Mouse (Mus musculus) liver, postnatal 0 days (tissue): Measurements from ENCODE around the gene Mybpc1.

Experiments used
- CTCF ChIP-seq: sonication (generic); IDR thresholded peaks from 2 replicates; pipeline ENCODE4 v1.5.1; 2016; ENCODE audit warnings: antibody characterized with exemption, low read depth
- EP300 ChIP-seq: IDR thresholded peaks from 2 replicates; pipeline ENCODE4 v1.6.1; 2016; ENCODE audit warnings: antibody characterized with exemption, low read depth, mild to moderate bottlenecking

DNA sequence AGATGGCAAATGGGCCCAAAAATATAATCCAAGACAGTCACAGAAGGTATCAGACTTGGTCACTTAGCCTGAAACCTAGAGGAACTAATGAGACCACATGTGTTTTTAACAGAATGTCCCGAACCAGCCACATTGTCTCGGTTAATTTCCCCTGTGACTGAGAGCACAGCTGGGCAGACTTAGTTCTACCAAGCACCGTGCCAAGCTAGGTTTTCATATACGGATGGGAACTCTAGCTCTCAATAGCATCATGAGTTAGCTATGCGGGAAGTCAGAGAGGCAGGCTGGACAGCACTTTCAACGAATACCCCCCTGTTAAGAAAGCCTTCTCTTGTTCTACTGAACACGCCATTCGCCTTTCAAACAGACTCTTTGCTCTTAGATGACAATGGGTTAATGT is 1.1 kb upstream of the Mybpc1 start:
- TF ChIP-seq CTCF: no peak
- no peak for TF ChIP-seq EP300
